Mouse (Mus musculus): ENCODE measurements at regions not wholly inside any gene's neighbourhood (a gene's known extent, or its start where the extent isn't known, plus 50 kb on each side); places are given as distances from the start of the nearest gene placed in this dataset.
"Not testable (repeated sequence)": the region's sequence is repeated elsewhere in the genome, so short reads cannot be mapped to it uniquely, and the experiment has no call there.

- in situ Hi-C loops (cut with MboI, MseI), result no loop called here
These were observed 306.3 kb upstream of the Flrt2 start for GRCm38 (mm10) chr12:95385688-95386087.

- in situ Hi-C loops (cut with MboI, MseI), result no loop called here
These were observed 303.8 kb upstream of the Flrt2 start for GRCm38 (mm10) chr12:95388185-95388584.

- in situ Hi-C loops (cut with MboI, MseI), result no loop called here
These were observed 299.2 kb upstream of the Flrt2 start for GRCm38 (mm10) chr12:95392821-95393220.

GRCm38 (mm10) chr12:95394991-95395530, 297.0 kb upstream of the Flrt2 start:
- in situ Hi-C loops (cut with MboI, MseI), result no loop called here

- in situ Hi-C loops (cut with MboI, MseI), result no loop called here
These were observed 271.2 kb upstream of the Flrt2 start for GRCm38 (mm10) chr12:95420861-95421260.

- in situ Hi-C loops (cut with MboI, MseI), result no loop called here
These were observed 267.3 kb upstream of the Flrt2 start for GRCm38 (mm10) chr12:95424739-95425138.

- in situ Hi-C loops (cut with MboI, MseI), result no loop called here
These were observed 254.8 kb upstream of the Flrt2 start for GRCm38 (mm10) chr12:95437226-95437625.

- in situ Hi-C loops (cut with MboI, MseI), result no loop called here
These were observed 234.5 kb upstream of the Flrt2 start for GRCm38 (mm10) chr12:95457480-95457879.

GRCm38 (mm10) chr12:95466502-95467490, 225.2 kb upstream of the Flrt2 start:
- in situ Hi-C loops (cut with MboI, MseI), result no loop called here

- in situ Hi-C loops (cut with MboI, MseI), result no loop called here
These were observed 222.1 kb upstream of the Flrt2 start for GRCm38 (mm10) chr12:95469897-95470296.

GRCm38 (mm10) chr12:95486502-95486901, 205.5 kb upstream of the Flrt2 start:
- in situ Hi-C loops (cut with MboI, MseI), result no loop called here

GRCm38 (mm10) chr12:95488371-95488770, 203.7 kb upstream of the Flrt2 start:
- in situ Hi-C loops (cut with MboI, MseI), result no loop called here

- in situ Hi-C loops (cut with MboI, MseI), result no loop called here
These were observed 202.7 kb upstream of the Flrt2 start for GRCm38 (mm10) chr12:95489374-95489773.

GRCm38 (mm10) chr12:95489848-95490247, 202.2 kb upstream of the Flrt2 start:
- in situ Hi-C loops (cut with MboI, MseI), result no loop called here

GRCm38 (mm10) chr12:95491806-95492436, 200.1 kb upstream of the Flrt2 start:
- in situ Hi-C loops (cut with MboI, MseI), result not testable (repeated sequence)

GRCm38 (mm10) chr12:95501443-95501842, 190.6 kb upstream of the Flrt2 start:
- in situ Hi-C loops (cut with MboI, MseI), result no loop called here

- in situ Hi-C loops (cut with MboI, MseI), result no loop called here
These were observed 172.0 kb upstream of the Flrt2 start for GRCm38 (mm10) chr12:95520008-95520407.

GRCm38 (mm10) chr12:95522052-95522451, 170.0 kb upstream of the Flrt2 start:
- in situ Hi-C loops (cut with MboI, MseI), result no loop called here

GRCm38 (mm10) chr12:95533888-95534639, 158.0 kb upstream of the Flrt2 start:
- in situ Hi-C loops (cut with MboI, MseI), result no loop called here

- in situ Hi-C loops (cut with MboI, MseI), result no loop called here
These were observed 144.7 kb upstream of the Flrt2 start for GRCm38 (mm10) chr12:95547301-95547700.

GRCm38 (mm10) chr12:95553129-95553528, 138.9 kb upstream of the Flrt2 start:
- in situ Hi-C loops (cut with MboI, MseI), result no loop called here

All from regulatory T cell (primary cell).